Mouse (Mus musculus) neural tube, embryonic 11.5 days (tissue): ENCODE results near the gene Snx11. TPM values are rescaled to one million over a fixed set of nuclear protein-coding genes. Genes with fewer than 3 reads are reported as not detected.
"Not testable (repeated sequence)": the region's sequence is repeated elsewhere in the genome, so short reads cannot be mapped to it uniquely, and the experiment has no call there.

Experiments
- ATAC-seq: fragments of 200-750 bp; cut with Nextera tagmentation; 2 replicates; pipeline ENCODE4 v1.8.0; 2017; ENCODE audit warnings: moderate number of reproducible peaks, mild to moderate bottlenecking, moderate TSS enrichment, moderate library complexity; ENCODE audit not compliant: insufficient read depth, low FRiP score, low TSS enrichment
- DNase-seq: peaks from one replicate; pipeline ENCODE4 v3.0.0-alpha.2; 2015; ENCODE audit warnings: low spot score
- H3K27ac ChIP-seq: fragments of 300-500 bp; sonication (generic); 2 replicates; pipeline ENCODE4 v1.5.1; 2014; ENCODE audit warnings: low read depth, mild to moderate bottlenecking, low read length
- H3K27me3 ChIP-seq: fragments of 300-500 bp; sonication (generic); 2 replicates; pipeline ENCODE4 v1.6.1; 2014; ENCODE audit warnings: mild to moderate bottlenecking, low read length, mixed read lengths; ENCODE audit not compliant: control insufficient read depth, insufficient read depth
- H3K36me3 ChIP-seq: fragments of 300-500 bp; sonication (generic); 2 replicates; pipeline ENCODE4 v1.6.1; 2014; ENCODE audit warnings: mild to moderate bottlenecking, low read length, moderate library complexity, mixed read lengths; ENCODE audit not compliant: control insufficient read depth, insufficient read depth
- H3K4me1 ChIP-seq: fragments of 300-500 bp; sonication (generic); 2 replicates; pipeline ENCODE4 v1.6.1; 2014; ENCODE audit warnings: low read length, mixed read lengths; ENCODE audit not compliant: control insufficient read depth, insufficient read depth
- H3K4me2 ChIP-seq: fragments of 300-500 bp; sonication (generic); 2 replicates; pipeline ENCODE4 v1.6.1; 2014; ENCODE audit warnings: low read depth, mild to moderate bottlenecking, moderate library complexity
- H3K4me3 ChIP-seq: fragments of 300-500 bp; sonication (generic); 2 replicates; pipeline ENCODE4 v1.5.1; 2014; ENCODE audit warnings: low read depth, low read length
- H3K9ac ChIP-seq: fragments of 300-500 bp; sonication (generic); 2 replicates; pipeline ENCODE4 v1.6.1; 2014; ENCODE audit warnings: mild to moderate bottlenecking, low read length
- H3K9me3 ChIP-seq: fragments of 300-500 bp; sonication (generic); 2 replicates; pipeline ENCODE4 v1.6.1; 2016; ENCODE audit warnings: low read length; ENCODE audit not compliant: control insufficient read depth
- WGBS: fragments of 180-500 bp; shearing (Covaris S2); extraction: QIAGEN DNeasy Blood & Tissue Kit; methylation state at CpG from one replicate; pipeline ENCODE4 v1.1.7; 2014; 5-methylcytosine and 5-hydroxymethylcytosine counted together
- polyA plus RNA-seq: library from polyadenylated mRNA; unstranded; fragments of >200 nt; fragmentation: Nextera tagmentation; extraction: Ambion mirVana; gene quantifications from 2 replicates; pipeline ENCODE4 v1.2.1, GENCODE M21; 2014

The Snx11 gene
- polyA plus RNA-seq, 1 experiment from 2014 or later: 20.9 TPM

DNA sequence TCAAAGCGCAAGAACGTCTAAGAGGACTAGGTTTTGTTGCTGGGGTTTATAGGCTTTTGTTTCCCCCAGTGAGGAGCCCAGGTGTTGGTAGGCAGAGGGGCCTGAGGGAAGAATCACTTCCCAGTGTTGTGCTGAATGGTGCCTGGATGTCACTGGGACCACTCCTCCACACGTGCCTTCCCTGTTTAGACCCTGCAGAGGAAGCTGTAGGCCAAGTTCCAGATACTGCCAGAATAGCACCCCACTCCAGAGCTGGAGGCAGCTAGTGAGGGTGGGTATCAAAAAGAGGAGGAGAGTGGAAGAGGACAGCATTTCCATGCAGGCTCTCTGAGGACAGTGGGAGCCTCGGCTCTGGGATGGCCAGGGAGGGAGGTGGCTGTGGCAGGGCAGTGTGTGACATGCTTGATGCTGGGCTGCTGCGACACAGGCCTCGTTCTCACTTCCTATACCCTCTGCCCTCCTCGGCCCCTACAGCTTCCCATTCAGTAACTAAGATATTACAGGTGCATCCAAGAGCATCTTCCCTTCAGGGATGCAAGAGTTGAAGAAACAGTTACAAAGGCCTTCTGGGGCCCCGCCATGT is 40.9 kb upstream of the Snx11 start:
- H3K27me3 ChIP-seq: no peaks in the 10 kb centered on the region
- 88% methylated on average over 8 of the region's 8 CpGs for WGBS
- H3K9ac ChIP-seq: no peak overlapping the region
- no peak overlapping the region for H3K4me3 ChIP-seq
- ATAC-seq (no peak), DNase-seq (no peak)
- peaks cover 32% of the 10 kb centered on the region for H3K36me3 ChIP-seq
- peaks cover 2% of the 10 kb centered on the region for H3K4me1 ChIP-seq
- no peak overlapping the region for H3K4me2 ChIP-seq
- H3K27ac ChIP-seq: no peak overlapping the region
- no peaks in the 10 kb centered on the region for H3K9me3 ChIP-seq

GRCm38 (mm10) chr11:96816979-96817378 is 39.6 kb upstream of the Snx11 start:
- Histone ChIP-seq H3K9ac (no peak overlapping the region), H3K9me3 (no peaks in the 10 kb centered on the region), H3K4me3 (no peak overlapping the region), H3K27me3 (no peaks in the 10 kb centered on the region), H3K4me2 (no peak overlapping the region), H3K36me3 (peaks cover 32% of the 10 kb centered on the region), H3K27ac (no peak overlapping the region), H3K4me1 (no peaks in the 10 kb centered on the region)
- DNase-seq (no peak), ATAC-seq (no peak)
- 81% methylated on average over 5 of the region's 5 CpGs for WGBS

GRCm38 (mm10) chr11:96816494-96816893 is 39.1 kb upstream of the Snx11 start:
- DNase-seq (no peak), ATAC-seq (no peak)
- WGBS: 90% methylated on average over 1 of the region's 1 CpGs
- H3K4me1 ChIP-seq: no peaks in the 10 kb centered on the region
- no peaks in the 10 kb centered on the region for H3K9me3 ChIP-seq
- no peak overlapping the region for H3K27ac ChIP-seq
- no peak overlapping the region for H3K4me3 ChIP-seq
- H3K4me2 ChIP-seq: no peak overlapping the region
- peaks cover 32% of the 10 kb centered on the region for H3K36me3 ChIP-seq
- no peak overlapping the region for H3K9ac ChIP-seq
- H3K27me3 ChIP-seq: no peaks in the 10 kb centered on the region

GRCm38 (mm10) chr11:96815895-96816294 is 38.5 kb upstream of the Snx11 start:
- Histone ChIP-seq H3K4me1 (no peaks in the 10 kb centered on the region), H3K9ac (no peak overlapping the region), H3K27me3 (no peaks in the 10 kb centered on the region), H3K36me3 (peaks cover 26% of the 10 kb centered on the region), H3K9me3 (no peaks in the 10 kb centered on the region), H3K4me2 (no peak overlapping the region), H3K4me3 (no peak overlapping the region), H3K27ac (no peak overlapping the region)
- WGBS: 98% methylated on average over 2 of the region's 2 CpGs
- no peak for ATAC-seq
- DNase-seq: no peak

DNA sequence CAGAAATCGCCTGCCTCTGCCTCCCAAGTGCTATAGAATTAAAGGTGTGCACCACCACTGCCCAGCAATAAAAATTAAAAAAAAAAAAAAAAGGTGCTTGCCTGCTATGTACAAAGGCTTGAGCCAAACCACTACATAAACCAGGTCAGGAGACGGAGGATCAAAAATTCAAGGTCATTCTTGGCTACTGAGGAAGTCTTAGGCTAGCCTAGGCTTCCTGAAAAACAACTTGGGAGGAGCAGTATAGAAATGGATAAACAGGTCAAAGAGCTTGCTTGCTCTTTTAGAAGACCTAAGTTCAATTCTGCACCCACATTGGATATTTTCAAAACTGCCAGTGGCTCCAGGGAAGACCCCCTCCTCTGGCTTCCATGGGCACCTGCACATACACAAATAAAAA is 37.1 kb upstream of the Snx11 start:
- Histone ChIP-seq H3K36me3 (peaks cover 19% of the 10 kb centered on the region), H3K27me3 (no peaks in the 10 kb centered on the region), H3K27ac (no peak overlapping the region), H3K4me2 (no peak overlapping the region), H3K9me3 (no peaks in the 10 kb centered on the region), H3K4me3 (no peak overlapping the region), H3K9ac (no peak overlapping the region), H3K4me1 (no peaks in the 10 kb centered on the region)
- DNase-seq (no peak), ATAC-seq (no peak)
- WGBS: 96% methylated on average over 2 of the region's 2 CpGs

DNA sequence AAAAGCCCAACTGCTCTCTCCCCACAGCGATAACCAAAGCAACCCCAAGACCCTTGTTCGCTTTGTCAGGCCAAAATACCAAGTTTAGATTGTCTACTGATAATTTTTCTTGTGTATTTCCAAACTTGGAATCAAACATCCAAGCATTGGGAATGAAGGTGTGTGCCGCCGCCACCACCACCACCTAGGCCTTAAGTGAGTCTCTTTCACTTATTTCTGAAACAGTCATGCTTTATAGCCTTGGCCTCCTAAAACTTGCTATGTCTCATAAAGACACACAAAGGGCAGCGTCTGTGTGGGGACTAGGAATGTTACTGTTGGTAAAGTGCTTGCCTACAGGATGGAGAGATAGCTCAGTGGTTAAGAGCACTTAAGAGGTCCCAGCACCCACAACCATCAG is 36.6 kb upstream of the Snx11 start:
- Histone ChIP-seq H3K27ac (no peak overlapping the region), H3K4me1 (no peaks in the 10 kb centered on the region), H3K9me3 (no peaks in the 10 kb centered on the region), H3K4me3 (no peak overlapping the region), H3K4me2 (no peak overlapping the region), H3K9ac (no peak overlapping the region), H3K27me3 (no peaks in the 10 kb centered on the region), H3K36me3 (peaks cover 19% of the 10 kb centered on the region)
- no peak for DNase-seq
- no peak for ATAC-seq
- WGBS: 89% methylated on average over 5 of the region's 5 CpGs

DNA sequence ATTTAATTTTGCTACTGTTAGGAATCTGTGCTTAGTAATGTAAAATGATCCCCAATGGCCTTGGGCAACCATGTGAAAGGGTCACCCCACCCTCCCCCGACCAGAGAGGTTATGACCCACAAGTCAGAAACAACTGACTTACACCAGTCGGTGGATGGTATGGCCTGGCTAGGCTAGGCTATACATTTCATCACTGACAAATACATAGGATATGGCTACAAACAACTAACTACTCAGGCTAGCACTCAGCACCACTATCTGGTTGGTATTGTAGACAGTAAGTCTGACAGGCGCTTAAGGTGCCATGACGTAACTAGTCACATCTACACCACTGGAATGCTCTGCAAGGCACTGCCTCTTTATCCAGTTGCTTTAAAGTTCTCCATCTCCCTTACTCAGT is 36.1 kb upstream of the Snx11 start:
- H3K4me1 ChIP-seq: no peaks in the 10 kb centered on the region
- H3K27me3 ChIP-seq: no peaks in the 10 kb centered on the region
- ATAC-seq (no peak), DNase-seq (no peak)
- 89% methylated on average over 4 of the region's 4 CpGs for WGBS
- no peak overlapping the region for H3K9ac ChIP-seq
- H3K9me3 ChIP-seq: no peaks in the 10 kb centered on the region
- no peak overlapping the region for H3K27ac ChIP-seq
- no peak overlapping the region for H3K4me2 ChIP-seq
- peaks cover 19% of the 10 kb centered on the region for H3K36me3 ChIP-seq
- H3K4me3 ChIP-seq: no peak overlapping the region

GRCm38 (mm10) chr11:96811188-96811587 is 33.8 kb upstream of the Snx11 start:
- not testable (repeated sequence) for H3K4me2 ChIP-seq, H3K27ac ChIP-seq, H3K4me3 ChIP-seq, H3K9me3 ChIP-seq, H3K9ac ChIP-seq, H3K4me1 ChIP-seq, H3K27me3 ChIP-seq, DNase-seq, ATAC-seq
- 76% methylated on average over 1 of the region's 1 CpGs for WGBS
- peaks cover 20% of the 10 kb centered on the region for H3K36me3 ChIP-seq

DNA sequence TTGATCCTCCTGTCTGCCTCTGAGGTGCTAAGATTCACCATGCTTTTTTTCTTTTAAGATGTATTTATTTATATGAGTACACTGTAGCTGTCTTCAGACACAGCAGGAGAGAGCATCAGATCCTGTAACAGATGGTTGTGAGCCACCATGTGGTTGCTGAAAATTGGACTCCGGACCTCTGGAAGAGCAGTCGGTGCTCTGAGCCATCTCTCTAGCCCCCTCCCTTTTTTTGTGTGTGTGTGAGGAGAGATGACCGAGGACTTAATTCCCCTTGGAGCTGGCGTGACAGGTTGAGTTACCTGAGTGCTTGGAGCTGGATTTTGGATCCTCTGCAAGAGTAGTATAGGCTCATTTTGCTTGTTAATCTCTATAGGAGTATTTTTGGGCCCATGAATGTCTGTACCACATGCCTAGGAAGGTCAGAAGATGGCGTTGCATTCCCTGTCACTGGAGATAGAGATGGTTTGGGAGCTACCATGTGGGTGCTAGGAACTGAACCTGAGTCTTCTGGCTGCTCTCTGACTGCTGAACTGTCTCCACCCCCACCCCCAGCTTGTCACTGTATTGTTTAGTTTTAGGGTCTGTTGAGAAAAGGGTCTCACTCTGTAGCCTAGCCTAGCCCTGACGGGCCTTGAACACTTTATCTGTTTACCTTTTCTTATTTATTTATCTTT is 32.3 kb upstream of the Snx11 start:
- H3K4me1 ChIP-seq: no peaks in the 10 kb centered on the region
- no peak overlapping the region for H3K9ac ChIP-seq
- peaks cover 24% of the 10 kb centered on the region for H3K36me3 ChIP-seq
- no peak overlapping the region for H3K27ac ChIP-seq
- no peaks in the 10 kb centered on the region for H3K9me3 ChIP-seq
- WGBS: 93% methylated on average over 6 of the region's 6 CpGs
- H3K4me3 ChIP-seq: no peak overlapping the region
- H3K27me3 ChIP-seq: no peaks in the 10 kb centered on the region
- ATAC-seq (no peak), DNase-seq (no peak)
- H3K4me2 ChIP-seq: no peak overlapping the region
